Mouse (Mus musculus) heart, embryonic 15.5 days (tissue): ENCODE measurements around the gene Erg. TPM values are rescaled to one million over a fixed set of nuclear protein-coding genes. Genes with fewer than 3 reads are reported as not detected.

Experiments
- ATAC-seq: fragments of 200-750 bp; cut with Nextera tagmentation; replicated peaks from 2 replicates; pipeline ENCODE4 v1.8.0; 2017; ENCODE audit warnings: low read depth, moderate TSS enrichment; ENCODE audit not compliant: insufficient number of reproducible peaks, insufficient read depth, low FRiP score
- H3K27ac ChIP-seq: fragments of 300-500 bp; sonication (generic); 2 replicates; pipeline ENCODE4 v1.5.1; 2015; ENCODE audit warnings: mild to moderate bottlenecking, inconsistent platforms
- H3K27me3 ChIP-seq: fragments of 300-500 bp; sonication (generic); 2 replicates; pipeline ENCODE4 v1.6.1; 2015; ENCODE audit warnings: inconsistent platforms
- H3K36me3 ChIP-seq: fragments of 300-500 bp; sonication (generic); 2 replicates; pipeline ENCODE4 v1.6.1; 2015; ENCODE audit warnings: mild to moderate bottlenecking, inconsistent platforms
- H3K4me1 ChIP-seq: fragments of 300-500 bp; sonication (generic); replicated peaks from 2 replicates; pipeline ENCODE4 v1.6.1; 2015; ENCODE audit warnings: inconsistent platforms
- H3K4me2 ChIP-seq: fragments of 300-500 bp; sonication (generic); 2 replicates; pipeline ENCODE4 v1.6.1; 2015; ENCODE audit warnings: inconsistent platforms, mild to moderate bottlenecking, moderate library complexity
- H3K4me3 ChIP-seq: fragments of 300-500 bp; sonication (generic); 2 replicates; pipeline ENCODE4 v1.5.1; 2015; ENCODE audit warnings: mild to moderate bottlenecking, inconsistent platforms
- H3K9ac ChIP-seq: fragments of 300-500 bp; sonication (generic); 2 replicates; pipeline ENCODE4 v1.6.1; 2015; ENCODE audit warnings: mild to moderate bottlenecking, inconsistent platforms
- H3K9me3 ChIP-seq: fragments of 300-500 bp; sonication (generic); replicated peaks from 2 replicates; pipeline ENCODE4 v1.6.1; 2016; ENCODE audit warnings: inconsistent platforms
- WGBS: fragments of 180-500 bp; shearing (Covaris S2); methylation state at CpG from one replicate; pipeline ENCODE4 v1.1.7; 2015; ENCODE audit warnings: mixed read lengths; 5-methylcytosine and 5-hydroxymethylcytosine counted together
- polyA plus RNA-seq: library from polyadenylated mRNA; unstranded; fragments of >200 nt; fragmentation: Nextera tagmentation; extraction: Ambion mirVana; gene quantifications from 2 replicates; pipeline ENCODE4 v1.2.1, GENCODE M21; 2015

The Erg gene
- polyA plus RNA-seq, 1 experiment from 2014 or later = 5.4 TPM

GRCm38 (mm10) chr16:95473946-95474345 lies 112.4 kb downstream of the Erg start:
- WGBS = 85% methylated on average over 3 of the region's 3 CpGs
- no peak overlapping the region for H3K4me3 ChIP-seq
- no peaks in the 10 kb centered on the region for H3K4me1 ChIP-seq
- no peaks in the 10 kb centered on the region for H3K27me3 ChIP-seq
- H3K4me2 ChIP-seq = no peak overlapping the region
- H3K36me3 ChIP-seq = no peaks in the 10 kb centered on the region
- H3K27ac ChIP-seq = no peak overlapping the region
- no peak overlapping the region for H3K9ac ChIP-seq
- H3K9me3 ChIP-seq = no peaks in the 10 kb centered on the region
- ATAC-seq = no peak

- 82% methylated on average over 11 of the region's 11 CpGs for WGBS
- H3K36me3 ChIP-seq = no peaks in the 10 kb centered on the region
Measured at GRCm38 (mm10) chr16:95472771-95473170, 113.6 kb downstream of the Erg start.

GRCm38 (mm10) chr16:95469262-95470139 lies 116.9 kb downstream of the Erg start:
- Histone ChIP-seq H3K4me2 (no peak overlapping the region), H3K9ac (no peak overlapping the region), H3K27me3 (no peaks in the 10 kb centered on the region), H3K9me3 (no peaks in the 10 kb centered on the region), H3K27ac (no peak overlapping the region), H3K4me1 (no peaks in the 10 kb centered on the region; the same call in 1 of the 2 replicates), H3K4me3 (no peak overlapping the region), H3K36me3 (no peaks in the 10 kb centered on the region)
- ATAC-seq = no peak
- 65% methylated on average over 9 of the region's 9 CpGs for whole genome bisulfite sequencing

More at GRCm38 (mm10) chr16:95472771-95473170, 113.6 kb downstream of the Erg start:
- Histone ChIP-seq H3K4me2 (no peak overlapping the region), H3K27ac (no peak overlapping the region), H3K27me3 (no peaks in the 10 kb centered on the region), H3K9ac (no peak overlapping the region), H3K4me1 (no peaks in the 10 kb centered on the region), H3K9me3 (no peaks in the 10 kb centered on the region), H3K4me3 (no peak overlapping the region)
- ATAC-seq = no peak

GRCm38 (mm10) chr16:95467893-95468292 lies 118.5 kb downstream of the Erg start:
- Histone ChIP-seq H3K4me1 (peaks cover 7% of the 10 kb centered on the region), H3K9me3 (no peaks in the 10 kb centered on the region), H3K4me3 (no peak overlapping the region), H3K36me3 (no peaks in the 10 kb centered on the region), H3K9ac (no peak overlapping the region), H3K27ac (no peak overlapping the region), H3K27me3 (no peaks in the 10 kb centered on the region), H3K4me2 (no peak overlapping the region)
- 89% methylated on average over 2 of the region's 2 CpGs for WGBS
- ATAC-seq = no peak

- WGBS = 91% methylated on average over 1 of the region's 1 CpGs
- Histone ChIP-seq H3K9me3 (no peaks in the 10 kb centered on the region), H3K4me1 (peaks cover 7% of the 10 kb centered on the region), H3K36me3 (no peaks in the 10 kb centered on the region), H3K4me3 (no peak overlapping the region), H3K4me2 (no peak overlapping the region), H3K9ac (no peak overlapping the region), H3K27me3 (no peaks in the 10 kb centered on the region), H3K27ac (no peak overlapping the region)
- no peak for ATAC-seq
Measured at GRCm38 (mm10) chr16:95466548-95466947, 119.8 kb downstream of the Erg start.

GRCm38 (mm10) chr16:95464609-95465008 lies 121.8 kb downstream of the Erg start:
- H3K27ac ChIP-seq = no peak overlapping the region
- WGBS = 69% methylated on average over 8 of the region's 8 CpGs

GRCm38 (mm10) chr16:95463796-95464195 lies 122.6 kb downstream of the Erg start:
- 9% methylated on average over 6 of the region's 6 CpGs for WGBS
- Histone ChIP-seq H3K4me3 (no peak overlapping the region), H3K4me1 (peaks cover 7% of the 10 kb centered on the region), H3K27ac (no peak overlapping the region), H3K4me2 (0 out of 2 replicates have a peak overlapping the region, but pooled peaks have one; percentile 8), H3K9me3 (no peaks in the 10 kb centered on the region), H3K36me3 (no peaks in the 10 kb centered on the region), H3K27me3 (no peaks in the 10 kb centered on the region), H3K9ac (no peak overlapping the region)
- no peak for ATAC-seq

More at GRCm38 (mm10) chr16:95464609-95465008, 121.8 kb downstream of the Erg start:
- no peak overlapping the region for H3K4me3 ChIP-seq
- peaks cover 7% of the 10 kb centered on the region for H3K4me1 ChIP-seq
- no peak overlapping the region for H3K9ac ChIP-seq
- no peaks in the 10 kb centered on the region for H3K9me3 ChIP-seq
- H3K27me3 ChIP-seq = no peaks in the 10 kb centered on the region
- H3K36me3 ChIP-seq = no peaks in the 10 kb centered on the region
- ATAC-seq = no peak
- no peak overlapping the region for H3K4me2 ChIP-seq

GRCm38 (mm10) chr16:95461941-95462340 lies 124.5 kb downstream of the Erg start:
- Histone ChIP-seq H3K27ac (no peak overlapping the region), H3K9ac (no peak overlapping the region), H3K27me3 (no peaks in the 10 kb centered on the region), H3K9me3 (no peaks in the 10 kb centered on the region), H3K4me3 (no peak overlapping the region), H3K36me3 (no peaks in the 10 kb centered on the region), H3K4me2 (no peak overlapping the region), H3K4me1 (peaks cover 7% of the 10 kb centered on the region)
- ATAC-seq = no peak
- 82% methylated on average over 7 of the region's 7 CpGs for WGBS

GRCm38 (mm10) chr16:95460336-95460735 lies 126.1 kb downstream of the Erg start:
- Histone ChIP-seq H3K27me3 (no peaks in the 10 kb centered on the region), H3K4me2 (no peak overlapping the region), H3K4me3 (no peak overlapping the region), H3K36me3 (no peaks in the 10 kb centered on the region), H3K9ac (no peak overlapping the region), H3K27ac (no peak overlapping the region; the same call in 1 of the 2 replicates), H3K4me1 (peaks cover 7% of the 10 kb centered on the region), H3K9me3 (no peaks in the 10 kb centered on the region)
- 74% methylated on average over 2 of the region's 2 CpGs for WGBS
- no peak for ATAC-seq

GRCm38 (mm10) chr16:95459325-95459691 lies 127.1 kb downstream of the Erg start:
- ATAC-seq = peak; percentile 77
- peaks cover 7% of the 10 kb centered on the region for H3K4me1 ChIP-seq
- H3K4me2 ChIP-seq = 0 out of 2 replicates have a peak overlapping the region, but pooled peaks have one; percentile 15
- H3K27ac ChIP-seq = peak overlapping the region; percentile 72
- no peaks in the 10 kb centered on the region for H3K27me3 ChIP-seq
- H3K9ac ChIP-seq = no peak overlapping the region
- 59% methylated on average over 5 of the region's 5 CpGs for WGBS
- peak overlapping the region; percentile 45 for H3K4me3 ChIP-seq
- no peaks in the 10 kb centered on the region for H3K9me3 ChIP-seq
- no peaks in the 10 kb centered on the region for H3K36me3 ChIP-seq

- Histone ChIP-seq H3K9ac (peak overlapping the region; percentile 47), H3K27me3 (no peaks in the 10 kb centered on the region), H3K4me2 (no peak overlapping the region), H3K9me3 (no peaks in the 10 kb centered on the region), H3K36me3 (no peaks in the 10 kb centered on the region), H3K4me3 (peak overlapping the region; percentile 45), H3K27ac (peak overlapping the region; percentile 72), H3K4me1 (peaks cover 3% of the 10 kb centered on the region; the same call in 1 of the 2 replicates)
- 0 out of 2 replicates have a peak, but pooled peaks have one; percentile 42 for ATAC-seq
- 71% methylated on average over 17 of the region's 17 CpGs for WGBS
Measured at GRCm38 (mm10) chr16:95458590-95459324, 127.6 kb downstream of the Erg start.
